Mouse (Mus musculus): ENCODE results near the gene Mapk8ip1.

GRCm38 (mm10) chr2:92380495-92381050, 20.5 kb downstream of the Mapk8ip1 start:
- TF ChIP-seq CTCF (IDR thresholded peaks at IDR 0.05; ENCODE audit: low read depth) = no peak
- no peak for TF ChIP-seq EP300 (IDR thresholded peaks at IDR 0.05; ENCODE audit: low read depth)

All from liver, postnatal 0 days (tissue).